Mouse (Mus musculus) embryonic facial prominence, embryonic 14.5 days (tissue): ENCODE results near the gene Slc25a26. TPM values are rescaled to one million over a fixed set of nuclear protein-coding genes. Genes with fewer than 3 reads are reported as not detected.

ENCODE experiments used
- ATAC-seq: fragments of 200-750 bp; cut with Nextera tagmentation; 2 replicates; pipeline ENCODE4 v1.8.0; 2017; ENCODE audit warnings: low read depth, moderate number of reproducible peaks, moderate TSS enrichment
- DNase-seq: peaks from one replicate; pipeline ENCODE4 v3.0.0-alpha.2; 2015; ENCODE audit warnings: low spot score
- H3K27ac ChIP-seq: fragments of 300-500 bp; sonication (generic); replicated peaks from 2 replicates; pipeline ENCODE4 v1.5.1; 2014; ENCODE audit warnings: low read depth, mild to moderate bottlenecking, low read length, moderate library complexity
- H3K27me3 ChIP-seq: fragments of 300-500 bp; sonication (generic); replicated peaks from 2 replicates; pipeline ENCODE4 v1.6.1; 2014; ENCODE audit warnings: low read length; ENCODE audit not compliant: control insufficient read depth, insufficient read depth
- H3K36me3 ChIP-seq: fragments of 300-500 bp; sonication (generic); 2 replicates; pipeline ENCODE4 v1.6.1; 2014; ENCODE audit warnings: low read length, mixed read lengths; ENCODE audit not compliant: control insufficient read depth, insufficient read depth
- H3K4me1 ChIP-seq: fragments of 300-500 bp; sonication (generic); 2 replicates; pipeline ENCODE4 v1.6.1; 2014; ENCODE audit warnings: antibody characterized with exemption, low read length; ENCODE audit not compliant: control insufficient read depth, insufficient read depth
- H3K4me2 ChIP-seq: fragments of 300-500 bp; sonication (generic); 2 replicates; pipeline ENCODE4 v1.6.1; 2014; ENCODE audit warnings: low read depth, mild to moderate bottlenecking, low read length, moderate library complexity, mixed read lengths
- H3K4me3 ChIP-seq: fragments of 300-500 bp; sonication (generic); 2 replicates; pipeline ENCODE4 v1.5.1; 2014; ENCODE audit warnings: low read depth, mild to moderate bottlenecking, low read length
- H3K9ac ChIP-seq: fragments of 300-500 bp; sonication (generic); 2 replicates; pipeline ENCODE4 v1.6.1; 2014; ENCODE audit warnings: low read depth, mild to moderate bottlenecking, low read length, moderate library complexity, mixed read lengths
- H3K9me3 ChIP-seq: fragments of 300-500 bp; sonication (generic); 2 replicates; pipeline ENCODE4 v1.6.1; 2016; ENCODE audit warnings: low read length; ENCODE audit not compliant: control insufficient read depth
- WGBS: fragments of 180-500 bp; shearing (Covaris S2); extraction: QIAGEN DNeasy Blood & Tissue Kit; methylation state at CpG from one replicate; pipeline ENCODE4 v1.1.7; 2014; 5-methylcytosine and 5-hydroxymethylcytosine counted together
- polyA plus RNA-seq: library from polyadenylated mRNA; unstranded; fragments of >200 nt; fragmentation: Nextera tagmentation; extraction: Ambion mirVana; gene quantifications from 2 replicates; pipeline ENCODE4 v1.2.1, GENCODE M21; 2014

Gene Slc25a26
- polyA plus RNA-seq, 1 experiment from 2014 or later = 6.8 TPM

DNA sequence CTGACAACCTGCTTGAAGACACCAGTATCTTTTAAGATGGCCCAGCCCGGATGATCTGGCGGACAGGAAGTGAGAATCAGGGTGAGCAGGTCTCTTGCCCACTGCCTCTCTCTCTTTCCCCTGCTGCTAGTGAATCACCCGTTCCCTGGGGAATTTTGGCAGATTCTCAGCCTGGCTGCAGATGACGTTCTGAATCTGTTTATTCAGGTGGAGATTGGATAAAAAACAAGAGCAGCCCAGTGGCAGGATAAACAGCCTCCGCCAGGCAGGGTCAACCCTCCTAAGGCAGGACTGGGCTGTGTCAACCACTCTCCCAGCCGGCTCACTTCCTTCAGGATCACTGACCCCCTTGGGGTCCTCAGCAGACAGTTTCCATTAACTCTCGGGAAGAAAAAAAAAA is 140.2 kb downstream of the Slc25a26 start:
- ATAC-seq = no peak
- 33% methylated on average over 7 of the region's 7 CpGs for WGBS
- Histone ChIP-seq H3K9me3 (no peaks in the 10 kb centered on the region), H3K36me3 (no peaks in the 10 kb centered on the region), H3K27me3 (no peaks in the 10 kb centered on the region), H3K4me1 (peaks cover 35% of the 10 kb centered on the region), H3K4me2 (no peak overlapping the region), H3K9ac (0 out of 2 replicates have a peak overlapping the region, but pooled peaks have one; percentile 6), H3K4me3 (no peak overlapping the region), H3K27ac (no peak overlapping the region)
- DNase-seq = no peak

DNA sequence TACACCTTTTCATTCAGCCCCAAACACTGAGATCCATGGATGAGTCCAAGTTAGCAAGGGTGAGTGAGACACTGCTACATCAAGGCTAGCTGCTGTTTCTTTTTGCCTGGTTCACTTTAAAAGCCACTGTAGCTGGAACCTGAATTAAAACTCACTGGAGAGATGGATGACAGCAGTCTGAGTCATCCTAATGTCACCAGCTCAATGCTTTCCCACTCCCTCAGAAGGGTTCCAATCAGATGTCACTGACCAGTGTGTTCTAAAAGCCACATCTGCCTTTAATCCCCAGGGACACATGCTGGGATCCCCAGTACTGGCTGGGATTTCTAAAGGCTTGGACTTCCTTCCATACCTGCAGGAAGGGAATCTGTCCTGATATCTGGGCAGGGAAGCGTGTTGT is 141.9 kb downstream of the Slc25a26 start:
- H3K27me3 ChIP-seq = no peaks in the 10 kb centered on the region
- no peak overlapping the region for H3K27ac ChIP-seq
- no peak overlapping the region for H3K9ac ChIP-seq
- H3K4me2 ChIP-seq = no peak overlapping the region
- no peak for ATAC-seq
- 81% methylated on average over 1 of the region's 1 CpGs for WGBS
- no peak for DNase-seq
- H3K9me3 ChIP-seq = no peaks in the 10 kb centered on the region
- no peak overlapping the region for H3K4me3 ChIP-seq
- H3K4me1 ChIP-seq = peaks cover 51% of the 10 kb centered on the region
- no peaks in the 10 kb centered on the region for H3K36me3 ChIP-seq

DNA sequence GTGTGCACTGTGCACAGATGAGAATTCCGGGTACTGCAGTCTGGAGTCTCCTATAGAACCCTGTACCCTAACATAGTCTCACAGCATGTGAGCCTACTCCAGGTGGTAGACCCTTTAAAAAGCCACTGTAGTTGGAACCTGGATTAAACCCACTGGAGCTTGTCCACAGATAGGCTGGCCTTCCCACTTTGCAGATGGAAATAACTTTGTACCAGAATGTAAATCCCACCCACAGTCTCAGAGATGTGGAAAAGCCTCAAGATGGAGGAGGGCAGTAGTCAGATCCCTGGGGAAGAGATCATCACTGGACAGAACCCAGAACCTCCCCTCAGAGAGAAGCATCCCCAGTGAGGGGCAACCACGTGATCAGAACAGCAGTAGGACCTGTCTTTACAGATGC is 143.9 kb downstream of the Slc25a26 start:
- no peak for ATAC-seq
- 71% methylated on average over 2 of the region's 2 CpGs for WGBS
- no peak overlapping the region for H3K4me2 ChIP-seq
- H3K9me3 ChIP-seq = no peaks in the 10 kb centered on the region
- H3K27me3 ChIP-seq = no peaks in the 10 kb centered on the region
- H3K4me1 ChIP-seq = peaks cover 64% of the 10 kb centered on the region
- no peak overlapping the region for H3K4me3 ChIP-seq
- DNase-seq = no peak
- no peak overlapping the region for H3K27ac ChIP-seq
- H3K36me3 ChIP-seq = no peaks in the 10 kb centered on the region
- H3K9ac ChIP-seq = no peak overlapping the region

DNA sequence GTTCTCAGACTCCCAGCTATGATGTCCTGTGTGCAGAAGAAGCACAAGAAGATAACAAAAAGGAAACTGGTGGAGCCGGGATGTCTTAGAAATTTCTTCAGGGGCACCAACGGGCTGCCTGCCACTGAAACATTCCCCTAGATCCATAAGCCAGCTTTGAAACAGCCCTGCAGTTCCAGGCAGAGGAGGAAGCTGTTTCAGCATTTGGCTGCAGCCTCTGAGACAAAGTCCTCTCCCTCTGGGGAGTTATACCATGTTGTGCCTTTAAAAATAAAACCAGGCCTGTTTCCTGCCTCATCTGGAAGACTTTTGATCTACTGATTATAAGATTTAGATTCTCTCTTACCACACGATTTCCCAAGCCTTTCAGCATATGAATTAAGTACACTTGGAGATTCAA is 144.5 kb downstream of the Slc25a26 start:
- no peak overlapping the region for H3K4me3 ChIP-seq
- H3K9me3 ChIP-seq = no peaks in the 10 kb centered on the region
- DNase-seq = no peak
- no peak overlapping the region for H3K9ac ChIP-seq
- no peak overlapping the region for H3K4me2 ChIP-seq
- peaks cover 68% of the 10 kb centered on the region for H3K4me1 ChIP-seq
- WGBS = 36% methylated on average over 3 of the region's 3 CpGs
- ATAC-seq = no peak
- no peak overlapping the region for H3K27ac ChIP-seq
- H3K27me3 ChIP-seq = no peaks in the 10 kb centered on the region
- H3K36me3 ChIP-seq = no peaks in the 10 kb centered on the region

DNA sequence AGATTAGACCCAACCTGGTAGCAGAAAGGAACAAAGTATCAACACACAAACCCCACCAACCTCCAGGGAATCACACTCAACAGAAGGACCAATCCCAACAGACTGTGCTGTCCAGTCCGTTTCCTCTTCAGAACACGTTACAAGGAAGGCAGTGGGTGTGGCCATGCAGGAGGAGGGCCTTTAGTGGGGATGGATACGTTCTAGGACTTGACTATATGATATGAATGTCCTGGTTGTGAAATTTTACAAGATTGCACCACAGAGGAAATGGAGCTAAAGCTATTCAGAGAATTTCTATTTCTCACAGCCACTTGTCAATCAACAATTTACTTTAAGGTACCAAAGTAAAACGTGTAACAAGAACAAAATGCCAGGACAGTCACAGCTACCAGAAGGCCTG is 145.6 kb downstream of the Slc25a26 start:
- Histone ChIP-seq H3K27ac (no peak overlapping the region), H3K4me2 (no peak overlapping the region), H3K4me3 (no peak overlapping the region), H3K4me1 (peaks cover 59% of the 10 kb centered on the region), H3K9ac (no peak overlapping the region), H3K9me3 (no peaks in the 10 kb centered on the region), H3K36me3 (no peaks in the 10 kb centered on the region), H3K27me3 (no peaks in the 10 kb centered on the region)
- no peak for DNase-seq
- no peak for ATAC-seq
- WGBS = 38% methylated on average over 4 of the region's 4 CpGs

DNA sequence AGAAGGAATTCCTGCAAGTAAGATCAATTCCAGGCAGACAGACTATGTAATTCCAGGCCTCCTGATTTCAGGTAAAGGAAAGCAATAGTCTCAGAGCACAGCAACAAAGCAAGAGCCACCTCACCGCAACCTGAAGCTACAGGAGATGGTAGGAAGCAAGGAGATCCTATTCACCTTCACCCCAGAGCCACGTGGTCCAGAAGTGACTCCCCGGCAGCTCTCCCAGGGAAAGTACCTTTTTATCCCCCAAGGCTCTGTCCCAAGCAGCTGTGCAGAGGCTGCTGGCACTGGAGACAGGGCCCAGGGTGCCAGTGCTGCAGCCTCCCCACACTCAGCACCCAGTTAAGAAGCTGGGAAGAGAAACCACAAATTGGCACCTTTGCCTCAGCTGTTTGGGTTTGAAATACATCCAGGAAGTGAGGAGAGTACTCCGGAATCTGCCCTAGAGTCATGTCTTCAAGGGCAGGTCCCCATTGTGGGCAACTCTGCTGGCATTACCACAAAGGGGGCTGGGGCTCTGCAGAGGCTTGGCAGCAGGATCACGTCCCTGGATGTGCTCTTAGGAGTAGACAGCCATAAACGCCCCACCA is 146.2 kb downstream of the Slc25a26 start:
- ATAC-seq (peak; percentile 1; the same call in 1 of the 2 replicates), DNase-seq (no peak)
- Histone ChIP-seq H3K36me3 (0 out of 2 replicates have a peak, but pooled peaks cover 2% of the 10 kb centered on the region), H3K27me3 (no peaks in the 10 kb centered on the region), H3K4me3 (no peak overlapping the region), H3K9ac (0 out of 2 replicates have a peak overlapping the region, but pooled peaks have one; percentile 16), H3K4me2 (no peak overlapping the region), H3K27ac (0 out of 2 replicates have a peak overlapping the region, but pooled peaks have one; percentile 25), H3K9me3 (no peaks in the 10 kb centered on the region), H3K4me1 (peaks cover 53% of the 10 kb centered on the region)
- 48% methylated on average over 6 of the region's 6 CpGs for WGBS

DNA sequence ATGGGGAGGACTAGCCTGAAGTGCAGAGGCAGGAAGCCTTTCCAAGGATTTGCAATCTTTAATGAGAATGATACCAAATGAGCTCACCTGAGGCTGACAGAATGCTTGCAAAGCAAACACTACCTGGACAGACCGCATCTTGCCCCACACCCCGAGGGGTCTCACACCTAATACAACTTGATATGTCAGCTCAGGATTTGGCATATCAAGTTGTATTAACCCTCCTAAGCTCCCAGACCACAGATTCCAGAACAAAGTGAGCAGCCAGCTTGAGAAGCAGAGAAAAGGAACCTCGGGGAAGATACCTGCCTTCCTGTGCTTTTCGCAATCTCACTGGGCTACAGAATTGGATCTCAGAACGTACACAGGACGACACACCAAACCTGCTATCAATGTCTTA is 146.8 kb downstream of the Slc25a26 start:
- H3K27ac ChIP-seq = peak overlapping the region; percentile 81
- 0 out of 2 replicates have a peak overlapping the region, but pooled peaks have one; percentile 16 for H3K9ac ChIP-seq
- 0 out of 2 replicates have a peak, but pooled peaks cover 7% of the 10 kb centered on the region for H3K36me3 ChIP-seq
- DNase-seq (no peak), ATAC-seq (no peak; the same call in 1 of the 2 replicates)
- no peak overlapping the region for H3K4me3 ChIP-seq
- no peaks in the 10 kb centered on the region for H3K27me3 ChIP-seq
- H3K4me2 ChIP-seq = no peak overlapping the region
- no peaks in the 10 kb centered on the region for H3K9me3 ChIP-seq
- 41% methylated on average over 6 of the region's 6 CpGs for WGBS
- H3K4me1 ChIP-seq = peaks cover 52% of the 10 kb centered on the region

DNA sequence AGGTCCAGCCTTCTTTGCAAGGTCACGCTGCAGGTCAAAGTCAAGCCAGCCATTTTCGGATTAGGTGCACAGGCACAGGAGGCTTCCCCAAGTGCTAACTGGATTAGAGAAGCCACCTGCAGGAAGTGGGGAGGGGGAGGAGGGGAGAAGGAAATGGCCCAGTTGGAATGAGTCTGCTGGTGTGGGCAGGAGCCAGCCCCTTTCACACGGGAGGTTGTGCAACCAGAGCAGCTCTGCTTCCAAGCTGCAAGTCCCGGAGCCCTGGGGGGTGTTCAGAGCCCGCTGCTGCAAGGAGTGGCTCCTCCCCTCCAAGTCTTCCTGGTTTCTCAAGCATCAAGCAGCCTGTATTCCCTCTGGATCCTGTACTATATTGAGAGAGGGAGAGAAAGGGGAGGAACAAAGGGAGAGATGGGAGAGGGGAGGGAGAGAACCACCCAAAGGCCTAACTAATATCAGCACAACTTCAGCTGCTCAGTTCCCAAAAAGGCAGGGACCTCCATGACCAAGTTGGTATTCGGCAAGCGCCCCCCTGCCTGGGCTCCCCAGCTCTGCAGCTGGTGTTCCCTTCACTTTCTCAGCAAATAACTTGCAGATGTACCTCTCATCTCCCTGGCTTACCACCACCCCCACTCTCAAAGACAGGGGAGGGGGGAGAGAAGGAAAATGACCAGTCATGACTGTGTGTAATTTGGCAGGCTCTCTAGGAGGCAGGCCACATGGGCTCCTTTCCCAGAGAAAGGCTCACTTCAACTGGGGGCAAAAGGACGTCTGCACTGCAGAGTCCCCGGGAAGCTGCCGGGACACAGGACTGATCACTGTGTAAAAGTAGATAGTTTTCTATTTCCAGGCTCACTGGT is 147.7 kb downstream of the Slc25a26 start:
- no peak overlapping the region for H3K4me3 ChIP-seq
- H3K9me3 ChIP-seq = no peaks in the 10 kb centered on the region
- peak overlapping the region; percentile 29 for H3K4me2 ChIP-seq
- H3K9ac ChIP-seq = peak overlapping the region; percentile 21; the same call in 1 of the 2 replicates
- peak; percentile 89 for ATAC-seq
- peaks cover 12% of the 10 kb centered on the region; the same call in 1 of the 2 replicates for H3K36me3 ChIP-seq
- no peaks in the 10 kb centered on the region for H3K27me3 ChIP-seq
- WGBS = 8% methylated on average over 10 of the region's 10 CpGs
- H3K27ac ChIP-seq = peak overlapping the region; percentile 81
- peak; percentile 95 for DNase-seq
- peaks cover 52% of the 10 kb centered on the region for H3K4me1 ChIP-seq
